Mouse (Mus musculus) heart, adult 18-20 months (tissue): ENCODE data around the gene Efhc1. TPM values are rescaled to one million over a fixed set of nuclear protein-coding genes. Genes with fewer than 3 reads are reported as not detected.
"Not testable (repeated sequence)": the region's sequence is repeated elsewhere in the genome, so short reads cannot be mapped to it uniquely, and the experiment has no call there.

Experiments
- DNase-seq, 2 experiments: peaks; one replicate each; pipeline ENCODE4 v3.0.0; 2021 to 2022; ENCODE audit warnings: mixed read lengths in 1 of 2
- long read RNA-seq, 2 experiments: library from polyadenylated mRNA; stranded (forward); transcript quantifications; one replicate each; pipeline ENCODE4 v2.0.0; 2021
- total RNA-seq, 2 experiments: library from RNA; stranded (reverse); gene quantifications; 2 replicates each; pipeline ENCODE4 v1.2.3; 2021

The Efhc1 gene
- total RNA-seq, result under 1 TPM; 0.32 to 0.82 TPM
- long read RNA-seq, experiment 1, result 0 reads
- long read RNA-seq, experiment 2, partial matches to known transcripts, result 0 of 1 reads
- long read RNA-seq, experiment 2, other reads (novel, unspliced or antisense), result 0 of 1 reads

DNA sequence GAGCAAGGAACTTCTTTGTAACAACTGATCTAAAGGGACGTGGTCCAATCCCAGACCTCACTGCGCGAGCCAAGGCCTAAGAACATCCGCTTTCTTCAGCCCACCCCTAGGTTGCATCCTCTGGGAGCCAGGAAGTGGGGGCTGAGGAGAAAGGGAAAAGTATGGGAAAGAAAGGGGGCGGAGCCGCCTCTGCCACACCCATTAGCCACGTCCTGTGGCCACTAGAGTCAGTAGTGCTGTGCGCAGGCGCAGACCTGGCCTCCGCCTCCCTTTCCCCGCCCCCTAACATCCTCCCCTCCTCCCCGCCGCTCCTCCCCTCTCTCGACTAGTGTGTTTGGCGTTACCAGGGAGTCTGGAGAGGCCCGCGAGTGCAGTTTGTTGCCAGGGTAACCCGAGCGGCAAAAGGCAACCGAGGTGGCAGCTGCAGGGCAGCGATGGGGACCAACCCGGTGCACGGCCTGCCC, at the start of gene Efhc1:
Gene Efhc1, plus strand, starts transcription at position 327 of the 464 bp plus-strand sequence.
- DNase-seq, result peak; percentile 93 to 95

DNA sequence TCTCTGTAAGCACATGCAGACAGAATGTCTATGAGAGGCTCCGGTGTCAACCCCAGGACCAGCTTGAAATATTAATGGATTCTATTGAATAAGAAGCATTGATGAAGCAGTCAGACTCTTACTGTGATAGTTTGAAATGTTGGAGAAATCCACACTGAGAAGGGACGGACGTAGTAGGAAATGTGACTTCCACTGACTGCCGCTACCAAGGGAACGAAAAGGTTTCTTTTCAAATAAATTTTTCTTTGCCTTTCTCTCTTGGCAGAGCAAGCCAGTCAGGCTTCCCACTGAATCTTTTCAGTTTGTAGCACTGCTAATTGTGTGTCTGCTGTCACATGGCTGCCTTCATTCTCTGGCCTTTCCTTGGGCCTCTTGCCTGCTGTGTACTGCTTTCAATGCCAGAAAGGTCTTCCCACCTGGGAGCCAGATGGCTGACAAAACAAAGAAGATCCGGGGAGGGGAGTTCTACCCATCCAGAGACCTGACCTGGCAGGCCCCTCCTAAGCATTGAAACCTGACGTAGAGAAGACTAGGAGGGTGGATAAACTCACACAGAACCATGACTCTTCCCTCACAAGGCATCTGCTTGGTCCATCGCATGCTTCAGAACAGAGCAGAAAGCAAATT, 45.8 kb upstream of the Efhc1 start:
- no peak for DNase-seq

DNA sequence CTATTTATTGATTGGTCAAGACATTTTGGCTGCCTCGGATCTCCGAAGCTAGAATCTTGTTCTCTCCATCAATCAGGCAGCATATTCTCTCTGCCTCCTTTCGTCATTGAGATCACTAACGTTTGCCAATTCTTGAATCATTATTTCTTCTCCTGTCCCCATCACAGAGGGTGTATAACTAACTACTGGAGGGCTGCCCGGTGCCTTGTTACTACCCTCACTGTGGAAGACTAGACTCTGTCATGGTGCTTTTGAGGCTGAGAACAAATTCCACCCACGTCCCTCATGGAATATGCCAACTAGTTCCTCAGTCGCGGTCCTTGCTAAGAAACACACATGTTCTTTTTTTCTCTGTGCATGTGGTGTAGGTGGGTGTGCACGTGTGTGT, 45.3 kb upstream of the Efhc1 start:
- DNase-seq, result no peak

DNA sequence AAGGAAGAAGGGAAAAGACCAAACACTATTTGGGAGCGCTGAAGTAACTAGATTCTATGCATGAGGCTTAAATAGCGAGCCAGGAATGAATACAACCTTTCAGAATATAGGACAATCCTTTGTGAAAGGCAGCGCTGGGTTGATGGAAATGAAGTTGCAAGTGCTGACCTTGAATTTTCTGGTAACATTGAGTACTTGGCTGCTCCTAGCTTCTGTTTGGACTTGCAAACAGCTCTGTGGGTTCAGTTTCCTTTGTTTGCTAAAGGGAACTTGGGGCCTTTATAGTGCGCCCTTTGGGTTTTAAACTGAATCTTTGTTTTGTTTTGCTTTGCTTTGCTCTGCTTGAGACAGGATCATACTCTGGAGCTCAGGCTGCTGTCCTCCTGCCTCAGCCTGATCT, 42.9 kb upstream of the Efhc1 start:
- no peak for DNase-seq

DNA sequence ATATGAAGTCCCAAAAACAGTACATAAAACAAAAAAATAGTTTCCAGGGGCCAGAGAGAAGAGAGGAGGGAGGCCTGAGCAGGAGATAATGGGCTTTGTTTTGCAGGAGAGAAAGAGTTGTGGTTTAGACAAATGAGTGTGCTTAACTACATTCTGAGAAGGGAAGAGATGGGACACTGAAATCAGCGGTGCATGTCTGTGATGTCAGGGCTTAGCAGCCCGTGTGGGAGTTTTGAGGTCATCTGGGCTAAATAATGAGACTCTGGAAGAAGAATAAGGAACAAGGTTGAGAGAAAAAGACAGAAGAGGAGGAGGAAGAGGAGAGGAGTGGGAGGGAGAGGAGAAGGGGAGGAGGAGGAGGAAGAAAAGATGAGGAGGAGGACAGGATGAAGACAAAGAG, 39.3 kb upstream of the Efhc1 start:
- DNase-seq, result no peak

DNA sequence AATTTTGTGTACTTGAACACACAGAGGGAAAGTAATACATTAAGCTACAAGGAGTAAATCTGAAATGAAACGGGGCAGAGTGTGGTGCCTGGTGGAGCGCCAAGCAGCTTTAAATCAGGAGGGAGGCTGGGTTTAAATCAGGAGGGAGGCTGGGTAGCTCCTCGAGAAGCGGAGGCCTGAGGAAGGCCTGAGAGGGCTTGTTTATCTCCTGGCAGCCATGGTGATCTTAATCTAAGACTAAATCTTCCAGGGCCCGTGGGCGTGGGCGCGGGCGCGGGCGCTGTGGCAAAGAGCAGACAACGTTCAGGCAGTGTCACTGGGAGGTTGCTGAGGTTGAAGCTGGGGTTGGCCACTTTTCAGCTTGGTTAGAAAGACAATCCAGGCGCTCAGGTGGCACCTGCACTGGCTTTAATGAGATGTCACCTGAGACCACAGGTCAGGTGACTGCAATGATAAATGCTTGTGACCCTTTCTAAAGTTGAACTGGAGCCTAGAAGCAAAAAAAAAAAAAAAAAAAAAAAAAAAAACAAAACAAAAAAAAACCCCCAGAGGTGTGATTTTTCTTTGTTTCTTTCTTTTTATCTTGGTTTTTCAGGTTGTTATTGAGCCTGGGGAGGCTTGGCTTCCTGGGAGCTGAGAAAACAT, 38.8 kb upstream of the Efhc1 start:
- DNase-seq, result no peak

DNA sequence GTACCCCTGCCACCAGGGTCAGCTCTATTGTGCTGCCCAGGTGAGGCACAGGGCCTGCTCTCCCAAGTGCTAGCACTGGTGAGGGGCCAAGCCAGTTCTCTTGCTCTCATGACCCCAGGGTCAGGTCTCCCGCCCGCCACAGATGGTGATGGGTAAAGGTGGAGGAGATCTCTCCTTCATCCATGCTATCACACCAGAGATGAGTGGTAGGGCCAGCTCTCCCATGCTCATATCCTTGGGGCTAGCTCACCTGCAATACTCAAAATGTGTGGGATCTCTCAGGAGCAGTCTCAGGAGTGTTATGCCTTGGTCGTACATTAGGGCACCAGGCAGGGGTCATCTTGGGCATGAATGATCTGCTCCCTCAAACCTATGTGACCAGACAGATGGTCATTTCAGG, 36.7 kb upstream of the Efhc1 start:
- no peak for DNase-seq

DNA sequence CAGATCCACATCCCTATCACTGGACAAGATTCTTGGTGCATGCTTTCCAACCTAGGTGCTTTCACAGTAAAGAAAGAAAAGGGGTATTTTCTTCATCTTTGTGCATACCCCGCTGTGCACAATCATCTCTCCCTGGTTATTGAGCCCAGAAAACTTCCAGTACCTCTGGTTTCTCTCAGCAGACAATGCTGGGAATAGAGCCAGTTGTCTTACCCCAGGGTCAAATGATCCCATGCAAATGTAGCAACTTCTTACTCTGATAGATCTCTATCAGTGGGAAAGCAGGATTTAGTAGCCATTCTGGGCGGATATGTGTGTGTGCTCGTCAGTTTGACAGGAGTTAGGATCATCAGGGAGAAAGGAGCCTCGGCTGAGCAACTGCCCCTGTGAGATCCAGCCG, 35.8 kb upstream of the Efhc1 start:
- DNase-seq, result no peak

DNA sequence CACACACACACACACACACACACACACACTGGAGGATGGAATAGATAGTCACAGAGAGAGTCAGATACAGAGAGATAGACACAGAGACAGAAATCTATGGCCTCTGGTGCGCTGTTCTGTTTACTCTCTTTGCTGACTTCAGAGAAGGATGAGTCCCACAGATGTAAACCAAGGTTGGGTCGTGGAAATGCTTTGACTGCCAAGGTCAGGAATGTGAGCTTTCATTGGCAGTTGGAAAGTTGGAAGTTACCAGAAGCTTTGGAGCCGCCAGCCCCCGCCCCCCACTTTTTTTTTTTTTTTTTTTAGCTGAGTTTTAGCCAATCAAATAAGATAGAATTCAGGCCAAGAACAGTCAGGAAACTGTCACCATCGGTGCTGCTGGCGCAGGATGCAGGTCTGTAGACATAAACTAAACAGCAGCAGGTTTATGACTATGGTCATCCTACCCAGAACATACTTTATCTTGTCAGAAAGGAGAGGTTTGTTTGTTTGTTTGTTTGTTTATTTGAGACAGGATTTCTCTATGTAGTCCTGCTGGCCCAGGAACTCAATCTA, 33.9 kb upstream of the Efhc1 start:
- no peak for DNase-seq

DNA sequence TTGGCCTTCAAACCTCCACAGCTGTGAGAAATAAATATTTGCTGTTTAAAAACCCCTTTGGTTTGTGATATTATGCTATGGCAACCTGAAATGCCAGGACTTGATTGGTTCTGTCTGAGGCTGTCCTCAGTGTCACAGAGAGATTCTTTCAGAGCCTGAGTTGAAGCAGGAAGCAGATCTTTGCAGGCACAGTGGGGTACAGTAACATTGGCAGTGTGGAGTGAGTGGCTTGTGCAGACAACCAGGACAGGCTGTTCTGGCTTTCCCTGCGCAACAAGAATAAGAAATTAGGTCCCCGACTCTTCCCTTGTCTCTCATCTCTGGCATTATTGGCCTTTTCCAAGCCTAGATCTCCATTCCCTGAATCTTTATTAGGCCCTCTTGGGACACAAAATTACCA, 31.7 kb upstream of the Efhc1 start:
- DNase-seq, result no peak

DNA sequence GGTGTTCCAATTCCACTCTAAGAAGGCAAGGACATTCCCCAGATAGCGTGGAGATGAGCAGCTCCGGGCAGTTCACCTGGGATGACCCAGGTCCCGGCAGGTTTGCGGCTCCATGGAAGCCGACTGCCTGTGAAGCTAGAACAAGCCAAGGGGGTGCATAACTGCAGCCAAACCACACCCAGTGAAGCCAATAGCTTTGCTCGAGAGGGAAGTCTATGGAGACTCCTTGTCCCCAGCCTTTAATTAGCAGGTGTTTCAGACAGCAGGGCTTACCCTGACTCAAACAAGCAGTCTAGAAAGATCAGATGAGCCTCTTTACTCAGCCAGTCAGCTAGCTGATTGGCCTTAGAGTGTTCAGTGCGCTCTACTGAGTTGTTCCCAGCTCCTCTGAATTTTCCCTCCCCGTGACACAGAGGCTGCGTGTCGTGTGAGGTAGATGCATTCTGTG, 30.3 kb upstream of the Efhc1 start:
- peak in 1 of 2 experiments; percentile 11 for DNase-seq

DNA sequence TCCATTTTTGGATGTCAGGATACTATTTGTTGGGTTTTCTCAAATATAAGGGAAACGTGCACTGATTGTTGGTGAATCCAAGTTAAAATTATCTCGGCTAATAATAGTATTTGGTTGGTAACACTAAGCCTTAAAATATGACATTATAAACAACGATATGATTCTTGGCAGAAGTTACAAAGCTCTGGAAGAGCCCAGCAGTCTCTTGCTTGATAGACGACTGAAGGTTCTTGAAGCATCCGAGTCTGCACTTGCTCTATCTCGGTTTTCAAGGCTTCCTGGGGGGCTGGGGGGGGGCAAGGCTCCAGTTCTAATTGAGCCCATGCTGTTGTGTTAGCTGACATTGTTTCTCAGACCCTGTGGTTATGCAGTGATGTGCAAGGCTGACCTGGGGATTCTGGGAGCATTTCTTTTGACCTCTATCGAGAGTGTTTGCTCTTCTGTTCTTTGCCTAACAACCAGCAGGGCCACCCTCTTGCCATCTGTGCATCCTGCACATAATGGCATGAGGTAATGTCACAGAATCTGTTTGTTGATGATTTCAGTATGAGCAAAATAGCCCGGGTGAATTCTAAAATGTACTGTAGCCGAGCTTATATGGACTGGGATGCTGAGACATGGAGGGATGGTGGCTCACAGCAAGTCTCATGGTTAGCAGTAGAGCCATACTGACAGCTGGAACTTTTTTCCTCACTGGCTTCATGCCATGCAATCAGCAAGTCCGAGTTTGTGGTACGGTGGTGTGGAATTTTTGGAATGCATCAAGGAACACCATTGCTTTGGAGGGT, 28.6 kb upstream of the Efhc1 start:
- DNase-seq, result peak; percentile 31 to 45

DNA sequence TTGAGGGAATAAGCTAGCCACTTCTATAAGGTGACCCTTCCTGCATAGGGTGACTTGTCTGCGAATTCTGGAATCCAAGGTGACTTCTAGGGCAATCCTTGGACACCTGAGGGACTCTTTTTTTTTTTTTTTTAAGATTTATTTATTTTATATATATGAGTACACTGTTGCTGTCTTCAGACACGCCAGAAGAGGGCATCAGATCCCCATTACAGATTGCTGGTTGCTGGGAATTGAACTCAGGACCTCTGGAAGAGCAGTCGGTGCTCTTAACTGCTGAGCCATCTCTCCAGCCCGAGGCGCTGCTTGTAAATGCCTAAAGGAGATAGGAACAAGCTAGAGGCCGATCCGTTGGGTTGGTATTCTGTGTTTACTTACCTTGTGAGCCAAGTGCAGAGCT, 26.1 kb upstream of the Efhc1 start:
- not testable (repeated sequence) for DNase-seq

DNA sequence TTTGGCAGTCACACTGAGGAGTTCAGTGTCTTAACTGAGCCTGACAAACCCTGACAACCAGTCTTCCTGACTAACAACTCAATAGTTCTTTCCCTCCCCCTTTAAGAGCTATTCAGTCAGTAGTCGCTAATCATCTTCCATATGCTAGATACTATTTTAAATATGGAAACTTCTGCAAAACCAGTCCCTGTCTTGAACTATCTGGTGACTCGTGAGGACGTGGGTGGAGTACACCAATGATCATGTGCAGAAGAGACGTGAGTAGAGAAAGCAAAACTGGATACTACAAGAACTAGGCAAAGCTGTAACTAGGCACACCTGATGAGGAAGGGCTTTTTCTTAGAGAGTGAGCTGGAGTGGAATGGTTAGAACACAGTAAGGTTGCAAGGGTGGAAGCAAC, 25.5 kb upstream of the Efhc1 start:
- no peak for DNase-seq

DNA sequence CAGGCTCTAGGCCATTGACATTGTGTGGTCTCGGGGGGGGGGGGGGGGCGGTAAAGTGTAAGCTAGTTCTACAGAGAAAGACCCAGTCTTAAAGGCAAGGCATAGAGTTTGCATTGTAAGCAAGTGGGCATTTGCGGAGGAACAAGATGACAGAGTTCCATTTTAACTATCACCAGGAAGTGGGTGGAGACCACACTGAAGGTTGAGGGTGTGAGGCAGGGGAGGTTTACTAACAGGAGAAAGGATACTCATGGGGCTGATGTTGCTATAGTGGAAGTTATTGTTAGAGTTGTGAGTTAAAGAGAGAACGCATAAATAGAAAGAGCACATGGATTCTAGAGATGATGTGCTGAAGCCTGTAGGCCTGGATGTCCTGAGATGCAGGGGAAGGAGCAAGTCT, 25.1 kb upstream of the Efhc1 start:
- no peak for DNase-seq

DNA sequence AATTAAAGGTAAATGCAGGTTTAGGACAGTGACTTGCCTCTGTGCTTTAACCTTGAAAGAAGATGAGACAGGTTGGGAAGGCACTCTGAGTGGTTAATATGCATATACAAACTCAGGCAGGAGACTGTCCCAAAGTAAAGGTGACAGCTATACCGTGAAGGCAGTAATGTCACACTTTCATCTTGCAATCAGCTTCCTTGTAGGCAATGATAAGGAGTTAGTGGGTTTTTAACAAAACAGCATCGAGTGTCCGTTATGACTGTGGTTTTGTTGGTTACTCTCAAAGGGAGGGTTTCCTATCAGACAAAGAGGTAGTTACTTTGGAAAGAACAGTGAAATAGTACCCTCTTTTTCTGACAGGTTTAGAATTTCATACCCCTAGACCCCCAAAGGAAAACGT, 22.9 kb upstream of the Efhc1 start:
- DNase-seq, result no peak

DNA sequence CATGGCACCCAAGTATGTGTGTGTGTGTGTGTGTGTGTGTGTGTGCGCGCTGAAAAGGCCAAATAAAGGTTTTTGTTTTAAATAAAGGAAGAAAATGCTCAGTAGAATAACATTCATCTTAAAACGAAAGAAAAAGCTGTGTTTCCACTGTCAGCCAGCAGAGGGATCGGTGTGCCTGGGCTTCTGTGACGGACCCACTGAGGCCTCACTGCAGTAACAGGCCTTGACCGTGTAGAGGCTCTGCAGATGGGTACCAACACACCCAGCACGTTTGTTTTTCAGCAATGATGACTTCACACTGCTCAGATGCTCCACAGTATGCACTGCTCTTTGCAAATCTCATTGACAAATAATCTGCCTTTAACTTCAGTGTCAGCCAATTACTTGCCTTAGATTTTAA, 18.0 kb upstream of the Efhc1 start:
- peak; percentile 47 to 74 for DNase-seq

DNA sequence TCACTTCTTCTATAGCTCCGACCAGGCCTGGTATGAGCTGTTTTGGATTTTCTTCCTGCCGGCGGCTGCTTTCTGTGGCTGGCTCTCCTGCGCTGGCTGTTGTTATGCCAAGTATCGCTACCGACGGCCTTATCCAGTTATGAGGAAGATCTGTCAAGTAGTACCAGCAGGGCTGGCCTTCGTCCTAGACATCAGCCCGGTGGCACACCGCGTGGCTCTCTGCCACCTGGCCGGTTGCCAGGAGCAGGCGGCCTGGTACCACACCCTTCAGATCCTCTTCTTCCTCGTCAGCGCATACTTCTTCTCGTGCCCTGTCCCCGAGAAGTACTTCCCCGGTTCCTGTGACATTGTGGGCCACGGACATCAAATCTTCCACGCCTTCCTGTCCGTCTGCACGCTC, 16.3 kb upstream of the Efhc1 start:
- peak; percentile 70 to 73 for DNase-seq

DNA sequence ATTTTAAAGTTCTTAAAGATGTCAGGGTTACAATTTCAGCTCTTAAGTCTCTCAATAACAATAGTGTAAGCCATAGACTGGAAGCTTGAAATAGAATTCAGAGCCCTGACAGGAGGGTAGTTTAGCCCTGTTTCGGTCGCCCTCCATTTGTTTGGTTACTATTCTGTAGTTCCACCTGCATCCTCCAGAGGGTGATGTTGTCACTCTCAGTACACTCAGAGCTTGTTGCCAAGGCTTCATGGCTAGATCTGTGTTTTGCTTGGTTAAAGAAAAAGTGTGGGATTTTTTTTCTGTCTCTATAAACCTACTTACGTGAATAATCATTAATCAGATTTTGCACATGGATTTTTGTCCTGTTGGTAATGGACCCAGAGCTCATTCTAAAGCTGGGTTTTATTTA, 12.4 kb upstream of the Efhc1 start:
- peak; percentile 61 to 81 for DNase-seq

DNA sequence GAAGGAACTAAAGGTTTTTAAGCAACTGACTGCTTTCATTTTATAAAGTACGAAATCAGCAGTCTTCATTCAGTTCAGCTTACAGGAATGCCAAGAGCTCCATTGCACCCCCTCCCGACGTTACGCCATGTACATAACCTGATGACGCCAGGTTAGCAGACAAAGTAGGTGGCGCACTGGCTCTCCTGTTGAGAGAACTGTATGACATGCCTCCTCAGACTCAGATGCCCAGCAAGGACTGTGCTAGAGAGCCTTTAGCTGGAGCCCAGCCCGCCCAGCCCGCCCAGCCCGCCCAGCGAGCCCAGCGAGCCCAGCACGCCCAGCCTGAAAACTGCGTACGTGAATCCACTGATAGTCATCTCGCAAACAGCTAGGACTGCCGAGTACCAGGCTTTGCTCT, 11.3 kb upstream of the Efhc1 start:
- peak; percentile 69 to 73 for DNase-seq

DNA sequence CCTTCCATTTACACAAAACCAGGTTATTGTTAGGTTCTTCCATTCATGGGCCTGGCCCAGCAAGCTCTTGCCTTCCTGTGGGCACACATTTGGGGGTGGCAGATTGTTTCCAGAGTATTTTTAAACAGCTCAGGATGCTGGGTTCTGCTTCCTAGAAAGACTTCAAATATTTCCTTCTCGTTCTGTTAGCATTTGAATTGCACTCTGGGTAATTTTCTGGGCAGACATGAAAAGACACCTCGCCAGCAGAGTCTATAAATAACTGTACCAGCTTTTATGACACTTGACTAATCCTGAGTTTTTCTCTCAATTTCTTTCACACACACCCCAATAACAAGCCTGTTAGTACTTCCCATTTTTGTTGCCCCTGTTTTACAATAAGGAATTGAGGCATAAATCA, 10.1 kb upstream of the Efhc1 start:
- no peak for DNase-seq

DNA sequence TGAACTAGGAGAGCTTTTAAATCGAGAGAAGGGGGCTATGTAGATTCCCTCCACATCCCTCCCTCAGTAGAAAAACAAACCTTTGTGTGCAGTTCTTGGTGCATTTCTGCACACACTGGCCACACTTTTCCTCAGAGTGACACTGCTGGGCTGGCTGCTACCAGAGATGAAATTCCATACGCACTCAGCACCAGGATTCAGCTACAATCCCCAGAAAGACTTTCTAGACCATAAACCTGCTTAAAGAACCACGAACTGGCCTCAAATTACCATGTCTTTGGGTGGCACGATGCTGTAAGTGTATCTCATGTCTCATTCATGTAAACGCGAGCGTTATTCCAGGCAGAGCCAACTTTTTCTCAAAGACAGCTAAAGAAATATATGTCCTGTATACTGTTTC, 9.6 kb upstream of the Efhc1 start:
- no peak for DNase-seq

DNA sequence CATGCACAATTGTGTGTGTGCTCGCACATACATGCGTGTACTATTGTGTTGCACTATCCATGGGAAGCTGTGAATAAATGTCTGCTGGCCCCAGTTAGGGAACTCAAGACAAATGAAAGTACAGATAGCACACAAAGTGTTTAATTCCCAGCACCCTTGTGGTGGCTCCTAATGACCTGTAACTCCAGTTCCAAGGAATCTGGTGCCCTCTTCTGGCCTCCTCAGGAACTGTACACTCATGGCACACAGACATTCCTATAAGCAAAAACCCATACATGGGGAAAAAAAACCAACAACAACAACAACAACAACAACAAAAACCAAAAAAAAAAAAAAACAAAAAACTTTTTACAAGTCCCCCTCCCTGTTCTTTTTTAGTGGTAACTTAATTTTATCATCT, 8.4 kb upstream of the Efhc1 start:
- no peak for DNase-seq
